Mouse (Mus musculus) liver, adult (tissue): ENCODE data around the gene Ndufb10.

Experiments used
- GATA4 ChIP-seq: IDR thresholded peaks from 2 replicates; pipeline ENCODE4 v1.6.1; 2014; ENCODE audit warnings: mild to moderate bottlenecking, low read length; ENCODE audit not compliant: insufficient replicate concordance

Gene Ndufb10

GRCm38 (mm10) chr17:24717943-24718342, 6.3 kb downstream of the Ndufb10 start, which contains the start of the genes Rnf151 and Rps2:
Rnf151 (minus strand) TSS chr17:24718063.
Rps2 (plus strand) TSS chr17:24718116.
- TF ChIP-seq GATA4, result no peak

GRCm38 (mm10) chr17:24716166-24716682, 8.1 kb downstream of the Ndufb10 start:
- TF ChIP-seq GATA4, result no peak

DNA sequence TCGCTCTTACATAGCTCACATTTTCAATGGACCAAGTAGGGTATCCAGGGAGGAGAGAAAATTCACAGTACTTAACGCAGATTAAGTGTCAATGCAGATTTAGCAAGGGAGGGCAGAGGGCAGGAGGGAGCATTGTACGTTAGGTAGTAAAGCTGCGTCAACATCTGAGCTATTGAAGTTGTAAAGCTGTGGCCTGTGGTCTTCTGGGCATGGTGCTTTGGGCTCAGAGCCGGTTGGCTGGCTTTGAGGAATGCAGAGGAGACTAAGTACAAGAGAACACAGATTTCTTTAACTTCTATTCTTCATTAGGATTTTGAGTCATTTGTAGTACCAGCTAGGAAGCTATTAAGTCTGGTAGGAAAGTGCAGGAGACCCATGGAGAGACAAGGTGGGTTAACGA, 8.7 kb downstream of the Ndufb10 start:
- no peak for TF ChIP-seq GATA4

GRCm38 (mm10) chr17:24708646-24709045, 15.6 kb downstream of the Ndufb10 start:
- no peak for TF ChIP-seq GATA4

- no peak for TF ChIP-seq GATA4
Observed at GRCm38 (mm10) chr17:24707801-24708425, 16.4 kb downstream of the Ndufb10 start.

GRCm38 (mm10) chr17:24706982-24707800, 17.1 kb downstream of the Ndufb10 start, which contains the start of gene Tbl3:
Tbl3 (minus strand) TSS chr17:24707660.
- TF ChIP-seq GATA4, result peak; percentile 11; the same call in 1 of the 2 replicates

DNA sequence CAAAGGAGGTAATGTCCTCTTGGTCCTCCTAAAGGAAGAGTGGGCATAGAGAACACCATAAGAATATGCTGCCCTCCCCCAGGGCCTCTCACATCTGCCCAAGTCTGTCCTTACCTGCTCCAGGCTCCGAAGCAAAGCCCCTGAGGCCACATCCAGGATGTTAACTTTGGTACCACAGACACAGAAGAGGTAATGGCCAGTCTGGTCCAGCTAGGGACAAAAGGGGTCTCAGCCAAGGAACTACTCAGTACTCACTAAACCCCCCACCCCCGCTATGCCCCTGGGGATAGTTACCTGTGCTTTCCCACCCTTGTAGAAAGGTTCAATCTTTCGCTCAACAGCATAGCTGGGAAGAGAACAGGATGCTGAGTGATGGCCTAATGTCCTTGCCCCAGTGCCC, 18.5 kb downstream of the Ndufb10 start:
- no peak for TF ChIP-seq GATA4

- no peak for TF ChIP-seq GATA4
Observed at GRCm38 (mm10) chr17:24701251-24701650, 23.0 kb downstream of the Ndufb10 start.

GRCm38 (mm10) chr17:24699473-24699872, 24.8 kb downstream of the Ndufb10 start:
- no peak for TF ChIP-seq GATA4

DNA sequence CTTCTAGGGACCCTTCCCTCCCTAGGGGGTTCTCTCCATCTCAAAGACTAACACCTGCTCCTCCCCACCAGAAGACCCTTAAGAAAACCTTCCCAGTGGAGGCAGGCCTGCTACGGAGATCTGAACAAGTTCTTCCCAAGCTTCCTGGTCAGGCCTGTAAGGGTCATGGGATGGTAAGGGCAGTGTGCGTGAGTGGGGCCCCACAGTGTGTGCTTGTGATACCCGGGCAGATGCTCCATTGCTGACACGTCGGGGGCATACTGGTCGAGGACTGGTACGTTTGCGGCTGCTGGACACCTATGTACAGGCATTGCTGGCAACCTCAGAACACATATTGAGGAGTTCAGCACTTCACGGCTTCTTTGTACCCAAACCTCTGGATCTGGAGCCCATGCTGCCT, 25.6 kb downstream of the Ndufb10 start:
- no peak for TF ChIP-seq GATA4

DNA sequence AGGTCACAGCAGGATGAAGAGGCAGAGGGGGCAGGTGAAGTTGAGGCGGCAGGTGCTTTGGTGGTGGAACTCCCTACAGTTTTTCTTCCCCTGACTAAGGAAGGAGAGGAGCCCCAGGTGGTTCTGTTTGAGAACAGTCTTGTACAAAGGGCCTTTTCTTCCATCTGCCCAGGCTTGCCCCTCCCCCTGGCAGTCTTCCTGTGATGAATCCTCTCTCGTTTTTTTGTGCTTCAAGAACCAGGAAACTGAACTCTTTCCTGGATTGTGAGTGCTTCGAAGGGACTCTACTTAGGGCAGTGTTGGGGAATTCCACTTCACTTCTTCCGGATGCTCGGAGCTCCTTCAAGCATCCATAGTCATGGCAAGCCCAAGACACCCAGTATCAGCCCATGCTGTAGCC, 26.3 kb downstream of the Ndufb10 start:
- no peak for TF ChIP-seq GATA4

DNA sequence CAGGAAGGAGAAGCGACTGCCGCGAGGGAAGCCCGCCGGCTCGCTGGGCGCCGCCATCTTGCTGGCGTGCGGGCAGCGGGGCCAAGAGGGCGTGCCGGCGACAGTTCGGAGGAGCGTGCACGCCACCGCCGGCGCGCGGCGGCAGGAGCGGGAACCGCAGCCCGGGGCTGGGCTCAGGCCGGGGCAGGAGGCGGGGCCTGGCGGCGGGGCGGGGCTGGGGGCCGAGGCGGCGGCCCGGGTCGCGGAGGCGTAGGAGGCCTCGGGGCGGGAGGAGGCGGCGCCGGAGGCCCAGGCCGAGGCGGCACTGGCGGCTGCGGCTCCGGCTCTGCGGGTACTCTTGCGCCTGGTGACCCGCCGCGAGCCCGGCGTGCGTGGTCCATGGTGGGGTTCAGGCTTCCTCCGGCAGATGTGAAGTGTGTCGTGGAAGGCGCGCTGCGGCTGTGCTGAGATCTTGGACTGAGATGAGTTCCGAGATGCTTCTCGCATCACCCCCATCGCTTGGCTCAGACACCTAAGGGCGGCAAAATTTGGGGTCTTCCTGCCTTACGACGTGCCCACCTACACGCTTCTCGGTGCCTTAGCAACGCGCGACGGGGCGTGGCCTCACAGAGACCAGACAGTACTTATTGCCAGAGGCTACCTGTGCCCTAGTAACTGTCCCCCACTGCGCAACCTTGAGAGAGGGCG, 28.1 kb downstream of the Ndufb10 start, which contains the start of the genes Gfer and Noxo1:
TSS of gene Gfer (minus strand) at position 146 of the 687 bp plus-strand sequence.
TSS of gene Noxo1 (plus strand) at position 224 of the 687 bp plus-strand sequence.
- TF ChIP-seq GATA4, result no peak

DNA sequence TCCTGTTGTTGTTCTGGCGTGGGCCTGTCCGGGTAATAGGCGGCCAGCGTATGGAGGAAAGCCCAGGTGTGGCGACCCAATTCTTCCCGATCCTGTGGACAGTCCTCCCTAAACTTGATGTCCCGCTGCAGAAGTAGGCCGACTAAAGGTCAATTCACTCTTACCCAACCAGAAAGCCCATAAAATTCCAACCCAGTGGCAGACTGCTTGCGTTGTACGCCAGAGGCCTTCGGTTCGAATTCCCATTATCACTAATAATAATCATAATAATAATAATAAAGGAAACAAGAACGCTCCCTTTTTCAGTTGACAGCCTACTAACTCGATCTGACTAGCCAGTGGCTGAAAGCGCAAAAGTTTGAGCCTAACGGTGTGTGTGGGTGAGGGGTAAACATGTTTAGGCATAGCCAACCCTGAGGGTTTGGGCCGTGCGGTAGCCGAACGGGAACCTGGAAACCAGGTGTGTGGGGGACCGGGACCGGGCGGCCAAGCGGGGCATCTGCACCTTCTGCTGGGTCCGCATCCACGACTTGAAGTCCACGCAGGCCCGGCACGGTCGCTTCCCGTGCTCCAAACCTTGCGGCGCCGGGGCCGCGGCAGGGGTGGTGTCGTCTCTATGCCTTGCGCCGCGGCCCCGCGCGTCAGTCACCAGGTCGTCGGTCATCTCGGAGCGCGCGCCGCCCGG, 28.8 kb downstream of the Ndufb10 start:
- no peak for TF ChIP-seq GATA4

- no peak for TF ChIP-seq GATA4
Observed at GRCm38 (mm10) chr17:24692385-24692784, 31.9 kb downstream of the Ndufb10 start.
